Mouse (Mus musculus) liver, embryonic 15.5 days (tissue): ENCODE measurements at regions not wholly inside any gene's neighbourhood (a gene's known extent, or its start where the extent isn't known, plus 50 kb on each side); places are given as distances from the start of the nearest gene placed in this dataset.
A peak's percentile ranks its signal among the peaks of the same experiment; 100 is the strongest.

Experiments
- ATAC-seq: fragments of 200-750 bp; cut with Nextera tagmentation; 2 replicates; pipeline ENCODE4 v1.8.0; 2017; ENCODE audit warnings: moderate number of reproducible peaks, mild to moderate bottlenecking, moderate library complexity; ENCODE audit not compliant: insufficient read depth
- H3K27ac ChIP-seq: fragments of 300-500 bp; sonication (generic); replicated peaks from 2 replicates; pipeline ENCODE4 v1.5.1; 2015; ENCODE audit warnings: mild to moderate bottlenecking, inconsistent platforms
- H3K27me3 ChIP-seq: fragments of 300-500 bp; sonication (generic); 2 replicates; pipeline ENCODE4 v1.6.1; 2015; ENCODE audit warnings: mild to moderate bottlenecking, inconsistent platforms
- H3K36me3 ChIP-seq: fragments of 300-500 bp; sonication (generic); replicated peaks from 2 replicates; pipeline ENCODE4 v1.6.1; 2015; ENCODE audit warnings: moderate library complexity, mild to moderate bottlenecking, inconsistent platforms
- H3K4me1 ChIP-seq: fragments of 300-500 bp; sonication (generic); replicated peaks from 2 replicates; pipeline ENCODE4 v1.6.1; 2015; ENCODE audit warnings: inconsistent platforms
- H3K4me2 ChIP-seq: fragments of 300-500 bp; sonication (generic); 2 replicates; pipeline ENCODE4 v1.6.1; 2015; ENCODE audit warnings: moderate library complexity, mild to moderate bottlenecking, inconsistent platforms
- H3K4me3 ChIP-seq: fragments of 300-500 bp; sonication (generic); replicated peaks from 2 replicates; pipeline ENCODE4 v1.5.1; 2015; ENCODE audit warnings: mild to moderate bottlenecking, inconsistent platforms
- H3K9ac ChIP-seq: fragments of 300-500 bp; sonication (generic); 2 replicates; pipeline ENCODE4 v1.6.1; 2015; ENCODE audit warnings: moderate library complexity, mild to moderate bottlenecking, inconsistent platforms
- H3K9me3 ChIP-seq: fragments of 300-500 bp; sonication (generic); replicated peaks from 2 replicates; pipeline ENCODE4 v1.6.1; 2016; ENCODE audit warnings: inconsistent platforms
- WGBS: fragments of 180-500 bp; shearing (Covaris S2); methylation state at CpG from one replicate; pipeline ENCODE4 v1.1.7; 2015; ENCODE audit warnings: mixed read lengths; ENCODE audit not compliant: insufficient replicate concordance; 5-methylcytosine and 5-hydroxymethylcytosine counted together

GRCm38 (mm10) chr13:52035731-52036130, 189.3 kb downstream of the Gadd45g start:
- Histone ChIP-seq H3K4me2 (no peak overlapping the region), H3K9ac (no peak overlapping the region), H3K27me3 (no peaks in the 10 kb centered on the region), H3K27ac (no peak overlapping the region), H3K9me3 (no peaks in the 10 kb centered on the region), H3K36me3 (no peaks in the 10 kb centered on the region), H3K4me3 (no peak overlapping the region), H3K4me1 (peaks cover 13% of the 10 kb centered on the region)
- WGBS: 25% methylated on average over 6 of the region's 6 CpGs
- peak; percentile 31; the same call in 1 of the 2 replicates for ATAC-seq

GRCm38 (mm10) chr13:52036351-52036750, 189.9 kb downstream of the Gadd45g start:
- Histone ChIP-seq H3K9me3 (no peaks in the 10 kb centered on the region), H3K27ac (no peak overlapping the region), H3K4me1 (peaks cover 16% of the 10 kb centered on the region), H3K4me3 (no peak overlapping the region), H3K27me3 (no peaks in the 10 kb centered on the region), H3K4me2 (no peak overlapping the region), H3K36me3 (no peaks in the 10 kb centered on the region), H3K9ac (no peak overlapping the region)
- ATAC-seq: no peak
- WGBS: 58% methylated on average over 5 of the region's 5 CpGs

GRCm38 (mm10) chr13:52037218-52037617, 190.7 kb downstream of the Gadd45g start:
- no peak overlapping the region for H3K4me3 ChIP-seq
- no peak overlapping the region for H3K9ac ChIP-seq
- no peaks in the 10 kb centered on the region for H3K36me3 ChIP-seq
- H3K27me3 ChIP-seq: no peaks in the 10 kb centered on the region
- H3K4me2 ChIP-seq: no peak overlapping the region
- WGBS: 59% methylated on average over 13 of the region's 13 CpGs
- peaks cover 21% of the 10 kb centered on the region for H3K4me1 ChIP-seq
- no peak for ATAC-seq
- no peaks in the 10 kb centered on the region for H3K9me3 ChIP-seq
- no peak overlapping the region for H3K27ac ChIP-seq

- WGBS: 31% methylated on average over 15 of the region's 15 CpGs
- H3K9ac ChIP-seq: no peak overlapping the region
- ATAC-seq: no peak
- H3K27ac ChIP-seq: no peak overlapping the region
- peaks cover 14% of the 10 kb centered on the region for H3K4me1 ChIP-seq
- H3K9me3 ChIP-seq: no peaks in the 10 kb centered on the region
- H3K27me3 ChIP-seq: no peaks in the 10 kb centered on the region
- H3K36me3 ChIP-seq: no peaks in the 10 kb centered on the region
- peak overlapping the region; percentile 15 for H3K4me2 ChIP-seq
- no peak overlapping the region for H3K4me3 ChIP-seq
These were observed 195.3 kb downstream of the Gadd45g start for GRCm38 (mm10) chr13:52041467-52042421.

GRCm38 (mm10) chr13:52042867-52043266, 196.4 kb downstream of the Gadd45g start:
- WGBS: 67% methylated on average over 3 of the region's 3 CpGs
- Histone ChIP-seq H3K27ac (no peak overlapping the region), H3K9ac (no peak overlapping the region), H3K27me3 (no peaks in the 10 kb centered on the region), H3K4me1 (peaks cover 14% of the 10 kb centered on the region), H3K9me3 (no peaks in the 10 kb centered on the region), H3K4me2 (no peak overlapping the region), H3K4me3 (no peak overlapping the region), H3K36me3 (no peaks in the 10 kb centered on the region)
- no peak for ATAC-seq

GRCm38 (mm10) chr13:52043916-52044315, 197.4 kb downstream of the Gadd45g start:
- WGBS: 66% methylated on average over 3 of the region's 3 CpGs
- no peaks in the 10 kb centered on the region for H3K9me3 ChIP-seq
- no peak for ATAC-seq

GRCm38 (mm10) chr13:52045349-52045748, 198.9 kb downstream of the Gadd45g start:
- H3K4me2 ChIP-seq: no peak overlapping the region
- H3K9ac ChIP-seq: no peak overlapping the region
- no peak overlapping the region for H3K27ac ChIP-seq
- no peak overlapping the region for H3K4me3 ChIP-seq
- peaks cover 14% of the 10 kb centered on the region for H3K4me1 ChIP-seq
- no peak for ATAC-seq
- no peaks in the 10 kb centered on the region for H3K27me3 ChIP-seq
- H3K36me3 ChIP-seq: no peaks in the 10 kb centered on the region
- WGBS: 62% methylated on average over 3 of the region's 3 CpGs
- H3K9me3 ChIP-seq: no peaks in the 10 kb centered on the region

More at GRCm38 (mm10) chr13:52043916-52044315, 197.4 kb downstream of the Gadd45g start:
- no peaks in the 10 kb centered on the region for H3K36me3 ChIP-seq
- H3K9ac ChIP-seq: no peak overlapping the region
- H3K27me3 ChIP-seq: no peaks in the 10 kb centered on the region
- no peak overlapping the region for H3K4me2 ChIP-seq
- no peak overlapping the region for H3K27ac ChIP-seq
- peaks cover 14% of the 10 kb centered on the region for H3K4me1 ChIP-seq
- H3K4me3 ChIP-seq: no peak overlapping the region

GRCm38 (mm10) chr13:52046020-52046419, 199.5 kb downstream of the Gadd45g start:
- Histone ChIP-seq H3K27ac (no peak overlapping the region), H3K27me3 (no peaks in the 10 kb centered on the region), H3K36me3 (no peaks in the 10 kb centered on the region), H3K4me1 (peaks cover 14% of the 10 kb centered on the region), H3K4me2 (no peak overlapping the region), H3K9me3 (no peaks in the 10 kb centered on the region), H3K4me3 (no peak overlapping the region), H3K9ac (no peak overlapping the region)
- no peak for ATAC-seq
- 33% methylated on average over 5 of the region's 5 CpGs for WGBS

GRCm38 (mm10) chr13:52046700-52047099, 200.2 kb downstream of the Gadd45g start:
- peaks cover 7% of the 10 kb centered on the region for H3K4me1 ChIP-seq
- 60% methylated on average over 11 of the region's 11 CpGs for whole genome bisulfite sequencing
- no peak for ATAC-seq
- H3K27me3 ChIP-seq: no peaks in the 10 kb centered on the region
- H3K36me3 ChIP-seq: no peaks in the 10 kb centered on the region
- no peak overlapping the region for H3K27ac ChIP-seq
- no peak overlapping the region for H3K4me3 ChIP-seq
- no peaks in the 10 kb centered on the region for H3K9me3 ChIP-seq
- H3K4me2 ChIP-seq: no peak overlapping the region
- no peak overlapping the region for H3K9ac ChIP-seq

GRCm38 (mm10) chr13:52047937-52048336, 201.5 kb downstream of the Gadd45g start:
- no peak overlapping the region for H3K4me3 ChIP-seq
- no peak overlapping the region for H3K4me2 ChIP-seq
- no peaks in the 10 kb centered on the region for H3K27me3 ChIP-seq
- ATAC-seq: no peak
- no peaks in the 10 kb centered on the region for H3K4me1 ChIP-seq
- no peak overlapping the region for H3K9ac ChIP-seq
- no peaks in the 10 kb centered on the region for H3K9me3 ChIP-seq
- whole genome bisulfite sequencing: 58% methylated on average over 6 of the region's 6 CpGs
- H3K36me3 ChIP-seq: no peaks in the 10 kb centered on the region
- no peak overlapping the region for H3K27ac ChIP-seq

GRCm38 (mm10) chr13:52048777-52049176, 202.3 kb downstream of the Gadd45g start:
- 64% methylated on average over 3 of the region's 3 CpGs for WGBS
- H3K4me2 ChIP-seq: no peak overlapping the region
- no peaks in the 10 kb centered on the region for H3K4me1 ChIP-seq
- no peak overlapping the region for H3K4me3 ChIP-seq
- H3K27me3 ChIP-seq: no peaks in the 10 kb centered on the region
- H3K9ac ChIP-seq: no peak overlapping the region
- H3K9me3 ChIP-seq: no peaks in the 10 kb centered on the region
- H3K27ac ChIP-seq: no peak overlapping the region
- no peak for ATAC-seq
- no peaks in the 10 kb centered on the region for H3K36me3 ChIP-seq
